Mouse (Mus musculus): ENCODE data around the gene Hapln2. TPM values are rescaled to one million over a fixed set of nuclear protein-coding genes. Genes with fewer than 3 reads are reported as not detected.

Hapln2 gene
- total RNA-seq, 2 experiments from 2014 or later, result 7.3 to 12.0 TPM

GRCm38 (mm10) chr3:87981894-87982835, 45.2 kb downstream of the Hapln2 start:
- no peak for DNase-seq (ENCODE audit: extremely low spot score in 1 of 2, low spot score in 1 of 2)

GRCm38 (mm10) chr3:87981214-87981760, 46.1 kb downstream of the Hapln2 start:
- DNase-seq (ENCODE audit: extremely low spot score in 1 of 2, low spot score in 1 of 2), result no peak

GRCm38 (mm10) chr3:87980728-87981127, 46.7 kb downstream of the Hapln2 start:
- no peak for DNase-seq (ENCODE audit: extremely low spot score in 1 of 2, low spot score in 1 of 2)

GRCm38 (mm10) chr3:87980085-87980484, 47.3 kb downstream of the Hapln2 start:
- no peak for DNase-seq (ENCODE audit: extremely low spot score in 1 of 2, low spot score in 1 of 2)

- DNase-seq (ENCODE audit: extremely low spot score in 1 of 2, low spot score in 1 of 2), result no peak
Observed at GRCm38 (mm10) chr3:87979493-87979892, 47.9 kb downstream of the Hapln2 start.

- no peak for DNase-seq (ENCODE audit: extremely low spot score in 1 of 2, low spot score in 1 of 2)
Observed at GRCm38 (mm10) chr3:87974381-87974987, 52.9 kb downstream of the Hapln2 start.

- DNase-seq (ENCODE audit: extremely low spot score in 1 of 2, low spot score in 1 of 2), result no peak
Observed at GRCm38 (mm10) chr3:87973593-87974380, 53.6 kb downstream of the Hapln2 start.

- no peak for DNase-seq (ENCODE audit: extremely low spot score in 1 of 2, low spot score in 1 of 2)
Observed at GRCm38 (mm10) chr3:87972776-87973175, 54.6 kb downstream of the Hapln2 start.

- no peak for DNase-seq (ENCODE audit: extremely low spot score in 1 of 2, low spot score in 1 of 2)
Observed at GRCm38 (mm10) chr3:87972203-87972664, 55.1 kb downstream of the Hapln2 start.

Other genes starting within 250 kb of the Hapln2 start
- under 1 TPM in 1 of 2 experiments, not detected in 1; 0.39 TPM for gene Ntrk1, start 232.4 kb downstream of the Hapln2 start, total RNA-seq (2021)
- under 1 TPM; 0.09 to 0.10 TPM for gene Insrr, start 230.6 kb downstream of the Hapln2 start, total RNA-seq (2021)
- 10 to 100 TPM; 11.1 TPM for gene Pear1, start 203.3 kb downstream of the Hapln2 start, total RNA-seq (2021)
- not detected for gene Sh2d2a, start 180.8 kb downstream of the Hapln2 start, total RNA-seq (2021)
- 10 to 100 TPM; 60.5 to 63.5 TPM for gene Prcc, start 142.0 kb downstream of the Hapln2 start, total RNA-seq (2021)
- 100 to 1,000 TPM; 134 to 145 TPM for gene Hdgf, start 121.3 kb downstream of the Hapln2 start, total RNA-seq (2021)
- gene Mrpl24, start 108.1 kb downstream of the Hapln2 start, total RNA-seq (2021), result 10 to 100 TPM; 52.8 to 54.1 TPM
- 10 to 100 TPM; 14.7 to 17.1 TPM for gene Isg20l2, start 97.3 kb downstream of the Hapln2 start, total RNA-seq (2021)
- gene Rrnad1, start 96.9 kb downstream of the Hapln2 start, total RNA-seq (2021), result 10 to 100 TPM; 17.9 to 22.5 TPM
- gene Crabp2, start 78.9 kb downstream of the Hapln2 start, total RNA-seq (2021), result 1 to 10 TPM; 2.2 to 2.3 TPM
- 1 to 10 TPM; 4.6 to 5.5 TPM for gene Nes, start 56.5 kb downstream of the Hapln2 start, total RNA-seq (2021)
- gene Bcan, start 27.4 kb downstream of the Hapln2 start, total RNA-seq (2021), result 100 to 1,000 TPM; 329 to 388 TPM
- gene Gpatch4, start 15.5 kb upstream of the Hapln2 start, total RNA-seq (2021), result 10 to 100 TPM; 14.9 to 15.7 TPM
- 10 to 100 TPM; 80.8 to 84.2 TPM for gene Naxe, start 30.9 kb upstream of the Hapln2 start, total RNA-seq (2021)
- gene Ttc24, start 50.7 kb upstream of the Hapln2 start, total RNA-seq (2021), result not detected
- gene Iqgap3, start 54.4 kb upstream of the Hapln2 start, total RNA-seq (2021), result under 1 TPM; 0.42 to 0.52 TPM
- gene Mef2d, start 114.8 kb upstream of the Hapln2 start, total RNA-seq (2021), result 100 to 1,000 TPM; 179 to 212 TPM
- gene Rhbg, start 227.1 kb upstream of the Hapln2 start, total RNA-seq (2021), result not detected

All from layer of hippocampus, postnatal 25 days (tissue).